Comparison of ENCODE assay signal across 21 mouse cellular contexts in genomic region chr5:32410954-32411688, GRCm38 (mm10). TPM values are rescaled to one million over a fixed set of nuclear protein-coding genes. Genes with fewer than 3 reads are reported as not detected.
A peak's percentile ranks its signal among the peaks of the same experiment; 100 is the strongest.
DNase-seq lines count a peak whose midpoint lies in the region; ATAC-seq and TF ChIP-seq lines count a peak whose summit lies in the region.
"Had no signal": no experiment of that assay in that cellular context is flagged by ENCODE, and none has a peak within 500 bp of the region (broad histone marks: within the 10 kb centered on the region; RNA-seq: fewer than 3 reads in every experiment).

No protein-coding gene starts in this region.

- TF ChIP-seq CTCF in bone marrow, adult 2 months (IDR thresholded peaks at IDR 0.05; ENCODE audit: control insufficient read depth, insufficient read depth, low read length) = no peak

- WGBS in bone marrow, adult 2 months = 6% methylated on average over 3 of the region's 3 CpGs

- ATAC-seq in megakaryocyte, adult 5-6 weeks (ENCODE audit: poor library complexity, severe bottlenecking) = peak; percentile 79
- ATAC-seq in megakaryocyte-erythroid progenitor cell, adult 5-6 weeks (replicated peaks; ENCODE audit: low FRiP score, low TSS enrichment, poor library complexity, severe bottlenecking) = no peak
- ATAC-seq: forebrain, postnatal 0 days had no signal

- peak overlapping the region; percentile 25; the same call in 1 of the 2 replicates for H3K27ac ChIP-seq in bone marrow, adult 2 months (ENCODE audit: control insufficient read depth, insufficient read depth, low read depth, low read length, poor library complexity)
- H3K27ac ChIP-seq: embryonic facial prominence, embryonic 15.5 days; heart, embryonic 13.5 days; hindbrain, embryonic 14.5 days; stomach, embryonic 15.5 days had no signal

- peak; percentile 37 to 55 for DNase-seq in spleen, postnatal 36 days (ENCODE audit: low spot score in 2 of 2)
- DNase-seq in spleen, adult 12 weeks (ENCODE audit: low spot score) = no peak
- DNase-seq in cerebellum, postnatal 4 days (ENCODE audit: low spot score in 2 of 2) = no peak
- DNase-seq in cerebellum, postnatal 14 days = no peak
- DNase-seq: adrenal gland, adult 2 months; cerebellum, adult 9-11 months; forebrain, postnatal 0 days; heart, adult 11 months; kidney, adult 8-10 months; kidney, postnatal 25 days; layer of hippocampus, adult 9-11 months; lung, embryonic 14.5 days; lung, postnatal 36 days; spleen, adult 18-20 months had no signal

- no peak for TF ChIP-seq POLR2A in bone marrow, adult 2 months (IDR thresholded peaks at IDR 0.05; ENCODE audit: borderline replicate concordance, control insufficient read depth, low read depth, low read length)

- H3K4me1 ChIP-seq in bone marrow, adult 2 months (ENCODE audit: control insufficient read depth, insufficient read depth, low read length) = peaks cover 15% of the 10 kb centered on the region

- H3K4me3 ChIP-seq in bone marrow, adult 2 months (replicated peaks; ENCODE audit: control insufficient read depth, low read depth, low read length) = no peak overlapping the region
- H3K4me3 ChIP-seq: embryonic facial prominence, embryonic 15.5 days; heart, embryonic 13.5 days; stomach, embryonic 15.5 days had no signal

RNA-seq across cellular contexts. Expression of gene Ppp1cb, which starts 47.5 kb away (rescaled TPM):
- polyA plus RNA-seq in bone marrow, adult 2 months (2011; ENCODE audit: insufficient read depth, insufficient read length, low replicate concordance, missing spikeins) = 222 and 285 TPM in 2 replicates
- 167 and 177 TPM in 2 replicates for total RNA-seq in megakaryocyte, adult 5-6 weeks (2015)
- 205 and 247 TPM in 2 replicates for total RNA-seq in megakaryocyte, adult 5-6 weeks (2017)
- total RNA-seq in megakaryocyte-erythroid progenitor cell, adult 5-6 weeks (2014; fragmentation: Nextera tagmentation) = 102 and 177 TPM in 2 replicates
- 203 and 224 TPM in 2 replicates for total RNA-seq in megakaryocyte-erythroid progenitor cell, adult 5-6 weeks (2017)

Comparison
In these comparisons a context has a peak if more than half of its experiments do, and no peak if none do; other contexts are left out.
1. DNase-seq: peak in spleen, postnatal 36 days (2 of 2); none in spleen, adult 12 weeks (single experiment), cerebellum, postnatal 4 days (0 of 2) and cerebellum, postnatal 14 days (0 of 2).